Comparison of ENCODE assay signal across 23 mouse cellular contexts in genomic region chr13:101456926-101457325, GRCm38 (mm10).
DNase-seq lines count a peak whose midpoint lies in the region; ATAC-seq and TF ChIP-seq lines count a peak whose summit lies in the region.
"Had no signal": no experiment of that assay in that cellular context is flagged by ENCODE, and none has a peak within 500 bp of the region (broad histone marks: within the 10 kb centered on the region; RNA-seq: fewer than 3 reads in every experiment).

No protein-coding gene starts in this region.

- DNase-seq in CH12.LX (ENCODE audit: extremely low read depth) (no peak), ES-E14 (ENCODE audit: low read depth, low spot score) (no peak), MEL (ENCODE audit: low read depth, low spot score) (no peak)
- DNase-seq in layer of hippocampus, postnatal 25 days (ENCODE audit: extremely low spot score in 1 of 2, low spot score in 1 of 2), result no peak
- no peak for DNase-seq in layer of hippocampus, postnatal 10 days (ENCODE audit: low spot score in 2 of 2)
- DNase-seq: adrenal gland, adult 2 months; adrenal gland, adult 8-10 months; adrenal gland, postnatal 10 days; adrenal gland, postnatal 14 days; adrenal gland, postnatal 25 days; adrenal gland, postnatal 36 days; B cell, adult 2 months; cerebellum, adult 11 months; cerebellum, adult 11-12 months; cerebellum, adult 18-20 months; cerebellum, adult 2 months; cerebellum, adult 8-10 months; cerebellum, adult 9-10 months had no signal

- ATAC-seq in erythroid progenitor cell, adult 5-6 weeks (replicated peaks; ENCODE audit: low FRiP score, poor library complexity, severe bottlenecking), result no peak
- ATAC-seq: activated CD4-positive, CD25-positive, alpha-beta regulatory T cell, adult 4 months; CD4-positive, CD25-positive, alpha-beta regulatory T cell, adult 4 months; Patski had no signal

- H3K27me3 ChIP-seq in CH12.LX (replicated peaks) (no peaks in the 10 kb centered on the region), MEL (ENCODE audit: control insufficient read depth in 1 of 2, insufficient read depth in 2 of 2, low read length in 2 of 2) (peaks cover 0 to 3% of the 10 kb centered on the region in 2 experiments; a peak in 3 of 4 replicates)
- H3K27me3 ChIP-seq: Patski had no signal

- dilution Hi-C loops in CH12.LX (cut with MboI; ENCODE audit: extremely low pct_ligation_motif_present, extremely low pct_unique_long_range_greater_than_20kb, low sequenced_read_pairs), result no loop called here

- H3K27ac ChIP-seq in CH12.LX (ENCODE audit: insufficient read depth, low read depth) (no peak overlapping the region), ES-E14 (ENCODE audit: insufficient read depth, low read depth, low read length, poor library complexity, severe bottlenecking) (no peak overlapping the region), MEL (ENCODE audit: control insufficient read depth, low read depth, low read length) (no peak overlapping the region)

- H3K9ac ChIP-seq in CH12.LX (ENCODE audit: insufficient read depth, low read depth) (no peak overlapping the region), ES-E14 (ENCODE audit: insufficient read depth, low read depth, low read length, poor library complexity, severe bottlenecking) (no peak overlapping the region), MEL (ENCODE audit: control insufficient read depth, low read depth, low read length, poor library complexity, severe bottlenecking) (no peak overlapping the region)

- H3K4me3 ChIP-seq in CH12.LX (replicated peaks in 1 of 3; ENCODE audit: low read depth in 2 of 3, low read length in 2 of 3, poor library complexity in 1 of 3) (no peak overlapping the region), ES-E14 (ENCODE audit: insufficient read depth in 1 of 2, low read depth in 1 of 2, low read length in 2 of 2, poor library complexity in 1 of 2, severe bottlenecking in 1 of 2) (no peak overlapping the region), MEL (ENCODE audit: control insufficient read depth in 1 of 2, insufficient read depth in 1 of 2, low read depth in 2 of 2, low read length in 2 of 2) (no peak overlapping the region)

- H3K4me1 ChIP-seq in CH12.LX (ENCODE audit: control insufficient read depth in 1 of 2, insufficient read depth in 2 of 2) (0 out of 4 replicates have a peak, but pooled peaks cover 0 to 2% of the 10 kb centered on the region in 2 experiments), ES-E14 (ENCODE audit: control insufficient read depth in 2 of 2, insufficient read depth in 2 of 2, low read length in 2 of 2, poor library complexity in 1 of 2) (no peaks in the 10 kb centered on the region), MEL (ENCODE audit: control insufficient read depth in 1 of 2, insufficient read depth in 2 of 2, low read length in 2 of 2) (no peaks in the 10 kb centered on the region)

- TF ChIP-seq EP300 in CH12.LX (IDR thresholded peaks at IDR 0.05; ENCODE audit: low read length), result no peak
- no peak for TF ChIP-seq EP300 in MEL (IDR thresholded peaks at IDR 0.05; ENCODE audit: low read depth in 1 of 2, low read length in 2 of 2)

- TF ChIP-seq RAD21 in CH12.LX (IDR thresholded peaks at IDR 0.05; ENCODE audit: low read depth, low read length), result no peak
- TF ChIP-seq RAD21 in MEL (IDR thresholded peaks at IDR 0.05; ENCODE audit: low read depth, low read length), result no peak

- H3K9me3 ChIP-seq in CH12.LX (replicated peaks; ENCODE audit: low read length), result no peaks in the 10 kb centered on the region
- no peaks in the 10 kb centered on the region for H3K9me3 ChIP-seq in ES-E14 (ENCODE audit: control insufficient read depth, insufficient read depth, low read depth, low read length)
- no peaks in the 10 kb centered on the region for H3K9me3 ChIP-seq in MEL (replicated peaks; ENCODE audit: insufficient read depth, low read length)
- H3K9me3 ChIP-seq: G1E had no signal

- H3K36me3 ChIP-seq in CH12.LX (replicated peaks in 1 of 2; ENCODE audit: control insufficient read depth in 1 of 2, insufficient read depth in 1 of 2, low read length in 1 of 2), result no peaks in the 10 kb centered on the region
- no peaks in the 10 kb centered on the region for H3K36me3 ChIP-seq in ES-E14 (ENCODE audit: control insufficient read depth, insufficient read depth, low read length, poor library complexity, severe bottlenecking)
- no peaks in the 10 kb centered on the region for H3K36me3 ChIP-seq in MEL (ENCODE audit: control insufficient read depth in 1 of 2, insufficient read depth in 2 of 2, low read length in 2 of 2)
- H3K36me3 ChIP-seq: G1E had no signal

- in situ Hi-C loops in CH12.LX (cut with MboI; ENCODE audit: low pct_ligation_motif_present, low pct_unique_long_range_greater_than_20kb, low sequenced_read_pairs), result no loop called here
- in situ Hi-C loops in ES-E14 (cut with MboI; ENCODE audit: low sequenced_read_pairs in 2 of 2, unreplicated experiment in 2 of 2), result no loop called here

- no peak overlapping the region for H3K4me2 ChIP-seq in CH12.LX (ENCODE audit: insufficient read depth, low read depth, poor library complexity, severe bottlenecking)

- TF ChIP-seq CTCF in CH12.LX (conservative IDR thresholded peaks at IDR 0.05 in 1 of 2, IDR thresholded peaks at IDR 0.05 in 1 of 2; ENCODE audit: low read depth in 2 of 2, low read length in 2 of 2), result no peak
- no peak for TF ChIP-seq CTCF in MEL (IDR thresholded peaks at IDR 0.05 in 2 of 3, conservative IDR thresholded peaks at IDR 0.05 in 1 of 3; ENCODE audit: control insufficient read depth in 1 of 3, insufficient read depth in 1 of 3, low read depth in 2 of 3, low read length in 3 of 3, poor library complexity in 1 of 3, severe bottlenecking in 1 of 3)

- TF ChIP-seq POLR2A in CH12.LX (IDR thresholded peaks at IDR 0.05; ENCODE audit: low read depth, low read length) (no peak), MEL (IDR thresholded peaks at IDR 0.05; ENCODE audit: control insufficient read depth in 1 of 2, insufficient read depth in 1 of 2, low read depth in 1 of 2, low read length in 2 of 2, poor library complexity in 1 of 2) (no peak)

- H3K79me2 ChIP-seq in CH12.LX (replicated peaks; ENCODE audit: control insufficient read depth, extremely low read depth, insufficient read depth, poor library complexity, severe bottlenecking), result no peaks in the 10 kb centered on the region
- H3K79me2 ChIP-seq in MEL (ENCODE audit: control insufficient read depth, insufficient read depth, low read length, poor library complexity), result no peaks in the 10 kb centered on the region

TF ChIP-seq in CH12.LX, 34 proteins besides CTCF, POLR2A, EP300 and RAD21:
- TF ChIP-seq TBP (conservative IDR thresholded peaks at IDR 0.05; ENCODE audit: low read depth, low read length) (no peak), HCFC1 (IDR thresholded peaks at IDR 0.05; ENCODE audit: low read depth, low read length) (no peak), MAFK (IDR thresholded peaks at IDR 0.05; ENCODE audit: insufficient replicate concordance, low read length) (peak; percentile 81)

TF ChIP-seq in ES-E14, 5 proteins besides CTCF, POLR2A, EP300 and RAD21:
- no peak for TF ChIP-seq CHD2 (IDR thresholded peaks at IDR 0.05; ENCODE audit: low read depth, low read length)
- peak; percentile 83 for TF ChIP-seq MAFK (IDR thresholded peaks at IDR 0.05; ENCODE audit: insufficient read depth, low read depth, low read length)
- TF ChIP-seq HCFC1 (IDR thresholded peaks at IDR 0.05; ENCODE audit: borderline replicate concordance, insufficient read depth, low read length), result no peak
- no peak for TF ChIP-seq ZNF384 (IDR thresholded peaks at IDR 0.05; ENCODE audit: low read depth, low read length)
- TF ChIP-seq ZC3H11A (IDR thresholded peaks at IDR 0.05; ENCODE audit: borderline replicate concordance, low read depth, low read length), result no peak
TF ChIP-seq in ES-E14: peak in this region for 1.

TF ChIP-seq in MEL, 35 proteins besides CTCF, POLR2A, EP300 and RAD21:
- TF ChIP-seq MAX (IDR thresholded peaks at IDR 0.05; ENCODE audit: low read length) (no peak), MAFK (IDR thresholded peaks at IDR 0.05; ENCODE audit: borderline replicate concordance, low read depth, low read length) (0 out of 2 replicates have a peak, but pooled peaks have one; percentile 29), KAT2A (conservative IDR thresholded peaks at IDR 0.05; ENCODE audit: low read depth, low read length) (no peak), ZMIZ1 (IDR thresholded peaks at IDR 0.05; ENCODE audit: low read depth, low read length) (no peak)

Comparison
In these comparisons a context has a peak if more than half of its experiments do, and no peak if none do; other contexts are left out.
1. Of the 35 proteins assayed by ChIP-seq in both MEL and CH12.LX: peak only in MEL: none; only in CH12.LX: none; in both: MAFK; in neither: 34.